Mouse (Mus musculus) heart, embryonic 15.5 days (tissue): ENCODE data around the gene Klk1b26. TPM values are rescaled to one million over a fixed set of nuclear protein-coding genes. Genes with fewer than 3 reads are reported as not detected.

Experiments
- polyA plus RNA-seq: library from polyadenylated mRNA; unstranded; fragments of >200 nt; fragmentation: Nextera tagmentation; extraction: Ambion mirVana; gene quantifications from 2 replicates; pipeline ENCODE4 v1.2.1, GENCODE M21; 2015

Gene Klk1b26
- polyA plus RNA-seq, 1 experiment from 2014 or later = not detected

Other genes starting within 250 kb of the Klk1b26 start
- gene Klk12, start 243.3 kb upstream of the Klk1b26 start, polyA plus RNA-seq = not detected in 2 replicates
- 0.11 and 0.20 TPM in 2 replicates for gene Klk11, start 237.6 kb upstream of the Klk1b26 start, polyA plus RNA-seq
- 0.31 and 1.2 TPM in 2 replicates for gene Klk10, start 231.1 kb upstream of the Klk1b26 start, polyA plus RNA-seq
- not detected in 2 replicates for gene Klk9, start 220.3 kb upstream of the Klk1b26 start, polyA plus RNA-seq
- 17.0 and 23.9 TPM in 2 replicates for gene Klk8, start 214.6 kb upstream of the Klk1b26 start, polyA plus RNA-seq
- 0.08 TPM in 1 of 2 replicates, not detected in the other for gene Klk7, start 200.9 kb upstream of the Klk1b26 start, polyA plus RNA-seq
- not detected in 2 replicates for gene Klk6, start 187.7 kb upstream of the Klk1b26 start, polyA plus RNA-seq
- gene Klk5, start 170.2 kb upstream of the Klk1b26 start, polyA plus RNA-seq = not detected in 2 replicates
- gene Klk4, start 131.0 kb upstream of the Klk1b26 start, polyA plus RNA-seq = 0.18 TPM in 1 of 2 replicates, not detected in the other
- not detected in 2 replicates for gene Klk15, start 78.4 kb upstream of the Klk1b26 start, polyA plus RNA-seq
- gene Klk1b8, start 61.5 kb upstream of the Klk1b26 start, polyA plus RNA-seq = not detected in 2 replicates
- gene Klk1b1, start 45.4 kb upstream of the Klk1b26 start, polyA plus RNA-seq = not detected in 2 replicates
- not detected in 2 replicates for gene Klk1b9, start 36.1 kb upstream of the Klk1b26 start, polyA plus RNA-seq
- not detected in 2 replicates for gene Klk1b11, start 16.3 kb upstream of the Klk1b26 start, polyA plus RNA-seq
- not detected in 2 replicates for gene Klk1b27, start 40.1 kb downstream of the Klk1b26 start, polyA plus RNA-seq
- not detected in 2 replicates for gene Klk1b21, start 90.2 kb downstream of the Klk1b26 start, polyA plus RNA-seq
- gene Klk1b22, start 100.5 kb downstream of the Klk1b26 start, polyA plus RNA-seq = not detected in 2 replicates
- not detected in 2 replicates for gene Klk1b16, start 124.6 kb downstream of the Klk1b26 start, polyA plus RNA-seq
- gene Klk1b24, start 176.1 kb downstream of the Klk1b26 start, polyA plus RNA-seq = not detected in 2 replicates
- gene Klk1b3, start 186.0 kb downstream of the Klk1b26 start, polyA plus RNA-seq = not detected in 2 replicates
- gene Klk1b4, start 195.3 kb downstream of the Klk1b26 start, polyA plus RNA-seq = not detected in 2 replicates
- not detected in 2 replicates for gene Klk1b5, start 203.8 kb downstream of the Klk1b26 start, polyA plus RNA-seq
- gene Klk1, start 213.2 kb downstream of the Klk1b26 start, polyA plus RNA-seq = 0.13 TPM in 1 of 2 replicates, not detected in the other
- 0.09 TPM in 1 of 2 replicates, not detected in the other for gene Gm36864, start 224.0 kb downstream of the Klk1b26 start, polyA plus RNA-seq
- 0.62 and 1.1 TPM in 2 replicates for gene 1700028J19Rik, start 234.5 kb downstream of the Klk1b26 start, polyA plus RNA-seq
- gene 2410002F23Rik, start 234.6 kb downstream of the Klk1b26 start, polyA plus RNA-seq = 59.5 and 86.8 TPM in 2 replicates
- gene Acp4, start 245.2 kb downstream of the Klk1b26 start, polyA plus RNA-seq = not detected in 2 replicates
- gene Gm15517, start 249.3 kb downstream of the Klk1b26 start, polyA plus RNA-seq = not detected in 2 replicates